Mouse (Mus musculus): ENCODE data around the gene Oas1d.
"Not testable (repeated sequence)": the region's sequence is repeated elsewhere in the genome, so short reads cannot be mapped to it uniquely, and the experiment has no call there.

GRCm38 (mm10) chr5:120926311-120926710 lies 12.0 kb downstream of the Oas1d start:
- not testable (repeated sequence) for TF ChIP-seq CTCF (IDR thresholded peaks at IDR 0.05; ENCODE audit: insufficient read depth, low read length); POLR2A (IDR thresholded peaks at IDR 0.05; ENCODE audit: borderline replicate concordance, extremely low read depth, low read depth, low read length)
